Mouse (Mus musculus) gastrocnemius, postnatal 4 days (tissue): ENCODE data around the gene Rnf19b. TPM values are rescaled to one million over a fixed set of nuclear protein-coding genes. Genes with fewer than 3 reads are reported as not detected.

Experiments used
- DNase-seq, 2 experiments: peaks; one replicate each; pipeline ENCODE4 v3.0.0; 2021 to 2022; ENCODE audit warnings: low spot score in 2 of 2, mixed read lengths in 2 of 2
- total RNA-seq, 2 experiments: library from RNA; stranded (reverse); gene quantifications; 2 replicates each; pipeline ENCODE4 v1.2.3; 2021

Gene Rnf19b
- total RNA-seq, 2 experiments from 2014 or later, result 16.0 to 18.0 TPM

GRCm38 (mm10) chr4:129067638-129068415 lies 9.8 kb downstream of the Rnf19b start:
- DNase-seq, result no peak

GRCm38 (mm10) chr4:129068848-129069247 lies 10.8 kb downstream of the Rnf19b start:
- no peak for DNase-seq

GRCm38 (mm10) chr4:129079126-129079525 lies 21.1 kb downstream of the Rnf19b start:
- no peak for DNase-seq

GRCm38 (mm10) chr4:129081041-129081440 lies 23.0 kb downstream of the Rnf19b start:
- no peak for DNase-seq

GRCm38 (mm10) chr4:129081512-129081911 lies 23.4 kb downstream of the Rnf19b start:
- DNase-seq, result no peak

- DNase-seq, result no peak
These were observed 23.9 kb downstream of the Rnf19b start for GRCm38 (mm10) chr4:129081939-129082338.

GRCm38 (mm10) chr4:129082379-129083115 lies 24.5 kb downstream of the Rnf19b start:
- DNase-seq, result peak in 1 of 2 experiments; percentile 57

GRCm38 (mm10) chr4:129084896-129085295 lies 26.8 kb downstream of the Rnf19b start:
- no peak for DNase-seq

GRCm38 (mm10) chr4:129086078-129086477 lies 28.0 kb downstream of the Rnf19b start:
- peak in 1 of 2 experiments; percentile 54 for DNase-seq

- no peak for DNase-seq
These were observed 29.8 kb downstream of the Rnf19b start for GRCm38 (mm10) chr4:129087850-129088249.

GRCm38 (mm10) chr4:129095276-129095675 lies 37.2 kb downstream of the Rnf19b start:
- no peak for DNase-seq

GRCm38 (mm10) chr4:129097006-129097405 lies 38.9 kb downstream of the Rnf19b start:
- no peak for DNase-seq

GRCm38 (mm10) chr4:129102133-129102829 lies 44.2 kb downstream of the Rnf19b start:
- no peak for DNase-seq

- no peak for DNase-seq
These were observed 47.3 kb downstream of the Rnf19b start, which contains the start of gene Tmem54 for GRCm38 (mm10) chr4:129105356-129105755. TSS of gene Tmem54 (plus strand) at chr4:129105548.

- DNase-seq, result no peak
These were observed 48.0 kb downstream of the Rnf19b start for GRCm38 (mm10) chr4:129106073-129106472.

GRCm38 (mm10) chr4:129107348-129107899 lies 49.4 kb downstream of the Rnf19b start:
- no peak for DNase-seq

GRCm38 (mm10) chr4:129108624-129109023 lies 50.6 kb downstream of the Rnf19b start:
- DNase-seq, result no peak

GRCm38 (mm10) chr4:129110804-129111203 lies 52.7 kb downstream of the Rnf19b start:
- DNase-seq, result no peak

- no peak for DNase-seq
These were observed 53.3 kb downstream of the Rnf19b start for GRCm38 (mm10) chr4:129111350-129111749.

GRCm38 (mm10) chr4:129112231-129112630 lies 54.2 kb downstream of the Rnf19b start:
- DNase-seq, result no peak
